Mouse (Mus musculus) myocyte (in vitro differentiated cells): ENCODE data around the gene Plcxd2.

Experiments
- E2F4 ChIP-seq: IDR thresholded peaks from one replicate; pipeline ENCODE4 v1.6.1; 2011; ENCODE audit warnings: mild to moderate bottlenecking, control low read depth, moderate library complexity; ENCODE audit not compliant: insufficient read depth
- MYOG ChIP-seq, 3 experiments: IDR thresholded peaks; one replicate each; pipeline ENCODE4 v1.6.1; 2011; ENCODE audit warnings: control low read depth in 2 of 3, low read depth in 2 of 3, mild to moderate bottlenecking in 2 of 3; ENCODE audit not compliant: insufficient read length in 2 of 3, control insufficient read depth in 1 of 3, insufficient read depth in 1 of 3
- POLR2A ChIP-seq: IDR thresholded peaks from one replicate; pipeline ENCODE4 v1.6.1; 2011; ENCODE audit warnings: low read depth, mild to moderate bottlenecking, control low read depth, moderate library complexity; ENCODE audit not compliant: insufficient read length
- TCF3 ChIP-seq: IDR thresholded peaks from one replicate; pipeline ENCODE4 v1.6.1; 2011; ENCODE audit warnings: low read depth, control low read depth; ENCODE audit not compliant: insufficient read length
- USF1 ChIP-seq: IDR thresholded peaks from one replicate; pipeline ENCODE4 v1.6.1; 2011; ENCODE audit warnings: low read depth, mild to moderate bottlenecking, control low read depth, moderate library complexity

- no peak for TF ChIP-seq USF1
- no peak for TF ChIP-seq POLR2A
- TF ChIP-seq MYOG (IDR thresholded peaks at IDR 0.05; ENCODE audit: control insufficient read depth in 1 of 3, insufficient read depth in 1 of 3, insufficient read length in 2 of 3, low read depth in 2 of 3) = no peak
- no peak for TF ChIP-seq E2F4
- no peak for TF ChIP-seq TCF3
Observed at GRCm38 (mm10) chr16:45952035-45952434, 58.0 kb downstream of the Plcxd2 start.
